Mouse (Mus musculus): Measurements from ENCODE around the gene Col28a1.

DNA sequence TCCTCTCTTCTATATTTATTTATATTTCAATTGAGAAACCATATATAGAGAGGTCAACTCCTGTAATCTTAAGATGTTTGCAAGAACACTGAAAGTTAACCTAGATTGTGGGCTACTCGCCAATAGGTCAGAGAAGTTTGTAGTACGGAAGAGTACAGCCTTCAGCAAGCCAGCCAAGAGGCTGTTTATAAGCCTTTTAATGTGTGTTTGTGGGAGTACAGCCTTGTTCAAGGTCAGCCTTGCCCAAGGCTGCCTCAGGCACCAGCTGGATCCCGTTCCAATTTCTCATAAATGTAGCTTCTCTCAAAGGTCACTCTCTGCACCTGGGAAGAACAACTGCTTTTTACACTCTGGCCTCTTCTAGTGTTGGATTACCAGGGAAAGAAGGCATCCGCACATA lies 146.0 kb downstream of the Col28a1 start:
- no peak for TF ChIP-seq CTCF (IDR thresholded peaks at IDR 0.05; ENCODE audit: borderline replicate concordance, insufficient read depth, low read length)
- TF ChIP-seq POLR2A (IDR thresholded peaks at IDR 0.05; ENCODE audit: low read depth, low read length), result no peak

All from embryonic fibroblast, embryonic 13.5 days (primary cell).